Mouse (Mus musculus): ENCODE results near the gene Olfr1297.

Olfr1297 gene

DNA sequence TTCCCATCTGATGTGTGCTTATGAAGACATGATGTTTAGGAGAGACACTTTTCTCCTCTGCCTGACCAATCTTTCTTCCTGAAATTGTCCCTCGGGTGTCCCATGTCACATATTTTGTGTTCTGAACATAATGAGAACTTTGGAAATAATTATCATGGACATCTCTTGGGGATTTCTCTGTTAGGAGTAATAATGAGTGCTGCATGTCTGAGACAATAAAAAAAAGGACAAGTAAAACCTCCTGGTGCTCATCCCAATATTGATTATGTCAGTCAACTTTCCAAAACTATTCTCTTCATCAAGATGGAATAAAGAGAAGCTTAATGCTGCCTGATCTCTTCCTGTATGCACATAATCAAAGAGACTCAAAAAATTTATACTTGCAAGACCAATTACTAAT, at the start of gene Olfr1297:
Olfr1297 (minus strand) TSS at position 101 of the 400 bp plus-strand sequence.
- no peak for DNase-seq (ENCODE audit: low read depth, low spot score)

DNA sequence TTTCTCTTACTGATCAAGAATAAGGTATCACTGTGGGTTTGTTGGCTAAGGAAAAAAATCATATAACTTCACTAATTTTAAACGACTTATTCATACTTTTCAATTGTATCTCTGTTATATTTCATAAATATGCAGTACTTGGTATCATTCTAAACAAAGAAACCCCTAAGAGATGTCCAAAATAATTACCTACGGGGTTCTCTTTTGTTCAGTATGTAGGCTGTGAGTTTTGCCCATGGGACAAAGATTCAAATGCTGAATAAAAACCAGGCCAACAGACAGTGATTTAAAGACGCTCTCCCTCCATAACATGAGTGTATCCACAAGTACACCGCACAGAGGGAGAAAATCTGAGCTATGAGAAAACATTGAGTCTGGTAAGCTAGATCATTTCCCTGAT, 34.8 kb upstream of the Olfr1297 start, which contains the start of gene Olfr1299:
Olfr1299 (plus strand) TSS at position 301 of the 400 bp plus-strand sequence.
- no peak for DNase-seq (ENCODE audit: low read depth, low spot score)

DNA sequence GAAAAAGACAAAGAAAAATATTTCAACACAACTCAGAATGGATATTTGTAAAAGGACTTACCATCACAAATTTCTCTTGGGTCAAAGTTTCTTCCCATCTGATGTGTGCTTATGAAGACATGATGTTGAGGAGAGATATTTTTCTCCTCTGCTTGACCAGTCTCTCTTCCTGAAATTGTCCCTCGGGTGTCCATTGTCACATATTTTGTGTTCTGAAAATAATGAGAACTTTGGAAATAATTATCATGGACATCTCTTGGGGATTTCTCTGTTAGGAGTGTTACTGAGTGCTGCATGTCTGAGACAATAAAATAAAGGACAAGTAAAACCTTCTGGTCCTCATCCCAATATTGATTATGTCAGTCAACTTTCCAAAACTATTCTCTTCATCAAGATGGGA, 22.8 kb upstream of the Olfr1297 start, which contains the start of gene Olfr1298:
Olfr1298 (minus strand) TSS at position 101 of the 400 bp plus-strand sequence.
- no peak for DNase-seq (ENCODE audit: low read depth, low spot score)

GRCm38 (mm10) chr2:111569581-111569980, 56.7 kb downstream of the Olfr1297 start, which contains the start of gene Olfr1295:
Olfr1295 (minus strand) TSS chr2:111569681.
- no peak for DNase-seq (ENCODE audit: low read depth, low spot score)
